Mouse (Mus musculus): ENCODE measurements at regions not wholly inside any gene's neighbourhood (a gene's known extent, or its start where the extent isn't known, plus 50 kb on each side); places are given as distances from the start of the nearest gene placed in this dataset.

- no peak overlapping the region for H3K4me3 ChIP-seq (replicated peaks)
- H3K4me2 ChIP-seq (replicated peaks) = no peak overlapping the region
- no peak overlapping the region for H3K9ac ChIP-seq
- H3K27me3 ChIP-seq (replicated peaks) = no peaks in the 10 kb centered on the region
- ATAC-seq = peak; percentile 67
- H3K27ac ChIP-seq = no peak overlapping the region
- H3K36me3 ChIP-seq = no peaks in the 10 kb centered on the region
- no peaks in the 10 kb centered on the region for H3K9me3 ChIP-seq
- 69% methylated on average over 3 of the region's 3 CpGs for WGBS
- H3K4me1 ChIP-seq (replicated peaks) = no peaks in the 10 kb centered on the region
Observed at GRCm38 (mm10) chr13:16279974-16280373, 268.3 kb downstream of the Inhba start.

DNA sequence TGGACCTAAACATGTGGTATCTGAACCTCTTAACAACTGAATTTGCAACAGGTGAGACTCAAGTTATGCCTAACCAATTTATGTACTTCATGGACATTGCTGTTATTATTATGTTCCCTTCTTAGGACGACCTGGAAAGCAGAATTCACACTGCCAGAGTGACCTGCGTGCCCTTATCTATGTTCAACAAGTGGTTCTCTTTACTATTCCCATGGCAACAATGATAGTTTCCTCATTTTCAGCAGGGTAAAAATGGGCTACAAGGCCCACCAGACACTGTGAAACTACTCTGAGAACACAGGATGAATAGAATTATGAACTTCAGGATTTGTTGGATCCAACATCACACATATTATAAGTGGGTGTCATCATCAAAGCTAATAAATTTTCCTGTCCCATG is 269.1 kb downstream of the Inhba start:
- H3K4me1 ChIP-seq (replicated peaks) = no peaks in the 10 kb centered on the region
- H3K27ac ChIP-seq = no peak overlapping the region
- H3K9me3 ChIP-seq = no peaks in the 10 kb centered on the region
- no peak overlapping the region for H3K4me2 ChIP-seq (replicated peaks)
- H3K36me3 ChIP-seq = no peaks in the 10 kb centered on the region
- no peak overlapping the region for H3K4me3 ChIP-seq (replicated peaks)
- no peaks in the 10 kb centered on the region for H3K27me3 ChIP-seq (replicated peaks)
- no peak for ATAC-seq
- 55% methylated on average over 2 of the region's 2 CpGs for WGBS
- H3K9ac ChIP-seq = no peak overlapping the region

DNA sequence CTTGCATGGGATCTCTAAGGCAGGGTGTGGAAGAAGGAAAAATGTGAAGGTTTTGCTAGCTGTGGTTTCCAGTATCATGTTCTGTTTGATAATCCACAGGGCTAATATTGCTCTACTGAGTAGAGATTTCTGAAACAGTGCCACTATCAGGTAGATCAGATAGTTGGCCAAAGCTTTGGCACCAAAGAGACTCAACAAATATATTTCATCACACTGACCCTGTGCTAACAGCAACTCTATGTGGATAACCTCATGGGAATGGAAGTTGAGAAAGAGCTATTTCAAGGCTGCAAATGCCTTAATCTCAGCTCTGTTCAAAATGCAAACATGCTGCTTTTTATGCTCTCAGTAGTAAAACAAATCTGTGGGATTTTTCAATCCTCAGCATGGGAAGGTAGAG is 270.1 kb downstream of the Inhba start:
- Histone ChIP-seq H3K27me3 (replicated peaks) (no peaks in the 10 kb centered on the region), H3K9me3 (no peaks in the 10 kb centered on the region), H3K9ac (no peak overlapping the region), H3K4me3 (replicated peaks) (no peak overlapping the region), H3K4me2 (replicated peaks) (no peak overlapping the region), H3K36me3 (no peaks in the 10 kb centered on the region), H3K4me1 (replicated peaks) (no peaks in the 10 kb centered on the region), H3K27ac (no peak overlapping the region)
- ATAC-seq = no peak

DNA sequence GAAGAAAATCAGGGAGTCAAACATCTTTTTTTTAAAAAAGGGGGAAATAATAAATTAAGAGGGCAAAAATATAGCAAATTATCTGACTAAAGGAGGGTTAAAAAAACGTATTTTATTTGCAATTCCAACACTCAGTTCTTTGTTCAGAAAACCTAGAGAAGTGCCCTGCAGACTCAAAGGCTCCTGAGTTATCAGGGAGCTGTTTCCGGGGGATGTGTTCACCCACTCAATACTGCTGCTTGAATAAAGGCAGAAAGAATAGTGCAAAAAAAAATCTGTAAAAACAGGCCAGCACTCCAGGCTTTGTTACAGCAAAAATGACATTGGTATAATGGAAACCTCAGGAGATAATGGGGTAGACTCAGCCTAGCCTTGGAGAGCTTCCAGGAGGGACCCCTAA is 270.6 kb downstream of the Inhba start:
- H3K4me2 ChIP-seq (replicated peaks) = no peak overlapping the region
- no peaks in the 10 kb centered on the region for H3K4me1 ChIP-seq (replicated peaks)
- WGBS = 51% methylated on average over 2 of the region's 2 CpGs
- no peak overlapping the region for H3K27ac ChIP-seq
- H3K4me3 ChIP-seq (replicated peaks) = no peak overlapping the region
- ATAC-seq = no peak
- H3K9me3 ChIP-seq = no peaks in the 10 kb centered on the region
- no peaks in the 10 kb centered on the region for H3K27me3 ChIP-seq (replicated peaks)
- no peaks in the 10 kb centered on the region for H3K36me3 ChIP-seq
- no peak overlapping the region for H3K9ac ChIP-seq

GRCm38 (mm10) chr13:16283336-16283735 is 271.7 kb downstream of the Inhba start:
- no peak overlapping the region for H3K27ac ChIP-seq
- H3K27me3 ChIP-seq (replicated peaks) = no peaks in the 10 kb centered on the region
- no peaks in the 10 kb centered on the region for H3K4me1 ChIP-seq (replicated peaks)
- H3K9me3 ChIP-seq = no peaks in the 10 kb centered on the region
- ATAC-seq = no peak
- 56% methylated on average over 4 of the region's 4 CpGs for WGBS
- H3K36me3 ChIP-seq = no peaks in the 10 kb centered on the region
- no peak overlapping the region for H3K9ac ChIP-seq
- H3K4me2 ChIP-seq (replicated peaks) = no peak overlapping the region
- no peak overlapping the region for H3K4me3 ChIP-seq (replicated peaks)

GRCm38 (mm10) chr13:16289633-16290032 is 278.0 kb downstream of the Inhba start:
- ATAC-seq = no peak
- WGBS = 72% methylated on average over 2 of the region's 2 CpGs

DNA sequence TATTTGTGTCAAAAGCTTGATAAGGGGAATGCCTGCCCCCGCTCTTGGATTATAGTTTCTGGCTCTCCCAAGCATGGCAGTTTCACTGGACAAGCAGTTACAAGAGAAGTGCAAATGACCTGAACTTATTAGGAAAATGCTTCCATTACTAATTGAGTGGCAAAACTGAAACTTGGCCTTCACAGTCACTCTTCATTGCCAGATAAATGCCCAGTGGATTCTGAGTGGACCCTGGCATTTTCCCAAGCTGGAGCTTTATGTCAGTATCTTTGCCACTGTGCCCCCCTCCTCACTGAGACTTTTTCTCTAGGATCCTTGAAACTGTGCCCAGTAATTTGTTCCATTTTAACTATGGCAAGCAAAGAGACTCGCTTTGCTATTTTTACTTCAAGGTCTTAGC is 279.1 kb downstream of the Inhba start:
- WGBS = 81% methylated on average over 2 of the region's 2 CpGs
- no peaks in the 10 kb centered on the region for H3K27me3 ChIP-seq (replicated peaks)
- H3K36me3 ChIP-seq = no peaks in the 10 kb centered on the region
- no peak overlapping the region for H3K27ac ChIP-seq
- no peak overlapping the region for H3K4me3 ChIP-seq (replicated peaks)
- ATAC-seq = no peak
- no peaks in the 10 kb centered on the region for H3K9me3 ChIP-seq
- H3K4me2 ChIP-seq (replicated peaks) = no peak overlapping the region
- no peaks in the 10 kb centered on the region for H3K4me1 ChIP-seq (replicated peaks)
- H3K9ac ChIP-seq = no peak overlapping the region

More at GRCm38 (mm10) chr13:16289633-16290032, 278.0 kb downstream of the Inhba start:
- Histone ChIP-seq H3K4me3 (replicated peaks) (no peak overlapping the region), H3K27ac (no peak overlapping the region), H3K9me3 (no peaks in the 10 kb centered on the region), H3K4me1 (replicated peaks) (no peaks in the 10 kb centered on the region), H3K4me2 (replicated peaks) (no peak overlapping the region), H3K9ac (no peak overlapping the region), H3K27me3 (replicated peaks) (no peaks in the 10 kb centered on the region), H3K36me3 (no peaks in the 10 kb centered on the region)

- Histone ChIP-seq H3K36me3 (no peaks in the 10 kb centered on the region), H3K4me1 (replicated peaks) (no peaks in the 10 kb centered on the region), H3K4me2 (replicated peaks) (no peak overlapping the region), H3K27me3 (replicated peaks) (no peaks in the 10 kb centered on the region), H3K27ac (no peak overlapping the region), H3K9me3 (no peaks in the 10 kb centered on the region), H3K9ac (no peak overlapping the region), H3K4me3 (replicated peaks) (no peak overlapping the region)
- ATAC-seq = peak; percentile 86
- WGBS = 69% methylated on average over 6 of the region's 6 CpGs
Observed at GRCm38 (mm10) chr13:16291661-16292291, 280.1 kb downstream of the Inhba start.

DNA sequence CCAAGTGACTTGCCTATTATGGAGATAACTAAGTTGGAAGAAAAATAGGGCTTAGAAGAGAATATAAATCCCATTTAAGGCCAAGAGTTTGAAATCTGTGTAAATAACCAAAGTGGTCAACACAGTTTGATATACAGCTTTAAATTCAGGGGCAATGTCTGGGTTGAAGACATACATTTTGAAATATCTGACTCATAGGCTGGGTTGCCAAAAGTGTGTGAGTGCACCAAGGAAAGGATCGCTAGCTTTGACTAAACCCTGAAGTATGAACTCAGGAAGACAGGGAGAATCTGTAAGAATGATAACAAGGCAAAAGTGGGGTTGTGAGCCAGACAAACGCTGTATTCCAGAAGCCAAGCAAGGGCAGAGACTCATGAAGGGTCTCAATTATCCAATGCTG is 288.1 kb downstream of the Inhba start:
- H3K9ac ChIP-seq = no peak overlapping the region
- H3K4me1 ChIP-seq (replicated peaks) = no peaks in the 10 kb centered on the region
- 69% methylated on average over 2 of the region's 2 CpGs for WGBS
- no peaks in the 10 kb centered on the region for H3K36me3 ChIP-seq
- ATAC-seq = no peak
- H3K27ac ChIP-seq = no peak overlapping the region
- no peaks in the 10 kb centered on the region for H3K9me3 ChIP-seq
- no peak overlapping the region for H3K4me2 ChIP-seq (replicated peaks)
- no peaks in the 10 kb centered on the region for H3K27me3 ChIP-seq (replicated peaks)
- no peak overlapping the region for H3K4me3 ChIP-seq (replicated peaks)

DNA sequence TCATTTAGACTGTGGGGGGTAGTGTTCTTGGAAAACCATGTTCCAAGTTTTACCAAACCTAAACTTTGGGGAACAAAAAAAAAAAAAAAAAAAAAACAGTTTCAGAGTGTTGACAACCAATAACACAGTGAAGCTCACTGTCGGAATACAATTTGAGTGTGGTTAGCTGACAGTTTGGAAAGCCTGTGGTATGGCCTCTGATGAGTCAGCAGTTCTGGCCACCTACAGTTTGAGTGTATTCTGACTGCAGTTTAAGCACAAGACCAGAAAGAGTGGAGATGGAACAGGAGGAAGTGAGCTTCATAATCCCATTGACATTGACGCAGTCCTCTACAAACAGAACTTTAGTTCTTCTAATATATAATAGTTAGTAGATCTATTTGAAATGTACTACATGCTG is 303.0 kb downstream of the Inhba start:
- Histone ChIP-seq H3K27ac (no peak overlapping the region), H3K9me3 (no peaks in the 10 kb centered on the region), H3K4me3 (replicated peaks) (no peak overlapping the region), H3K36me3 (no peaks in the 10 kb centered on the region), H3K27me3 (replicated peaks) (no peaks in the 10 kb centered on the region), H3K9ac (no peak overlapping the region), H3K4me1 (replicated peaks) (no peaks in the 10 kb centered on the region), H3K4me2 (replicated peaks) (no peak overlapping the region)
- no peak for ATAC-seq
- 89% methylated on average over 2 of the region's 2 CpGs for WGBS

DNA sequence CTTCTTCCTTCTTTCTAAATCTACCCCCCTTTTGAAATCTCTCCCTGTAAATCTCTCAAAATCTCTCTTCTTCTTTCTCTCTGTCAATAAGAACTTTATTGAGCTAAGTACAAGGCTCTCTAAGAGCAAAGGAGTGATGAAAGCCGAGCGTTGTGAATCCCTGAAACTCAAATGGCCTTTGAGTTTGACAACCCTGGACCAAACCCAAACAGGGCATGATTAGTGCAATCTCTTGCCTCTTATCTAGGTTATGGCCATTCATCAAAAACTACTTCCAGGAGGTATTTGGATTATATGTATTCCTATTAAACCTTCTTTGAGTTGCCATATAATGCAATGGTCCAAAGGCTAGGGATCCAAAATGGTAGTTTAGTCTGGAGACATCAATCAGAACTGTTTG is 304.0 kb downstream of the Inhba start:
- H3K4me2 ChIP-seq (replicated peaks) = no peak overlapping the region
- no peaks in the 10 kb centered on the region for H3K9me3 ChIP-seq
- H3K9ac ChIP-seq = no peak overlapping the region
- WGBS = 75% methylated on average over 2 of the region's 2 CpGs
- ATAC-seq = no peak
- H3K36me3 ChIP-seq = no peaks in the 10 kb centered on the region
- H3K27ac ChIP-seq = no peak overlapping the region
- no peak overlapping the region for H3K4me3 ChIP-seq (replicated peaks)
- H3K27me3 ChIP-seq (replicated peaks) = no peaks in the 10 kb centered on the region
- no peaks in the 10 kb centered on the region for H3K4me1 ChIP-seq (replicated peaks)

GRCm38 (mm10) chr13:16316581-16316980 is 304.9 kb downstream of the Inhba start:
- Histone ChIP-seq H3K27ac (no peak overlapping the region), H3K9ac (no peak overlapping the region), H3K36me3 (no peaks in the 10 kb centered on the region), H3K9me3 (no peaks in the 10 kb centered on the region), H3K27me3 (replicated peaks) (no peaks in the 10 kb centered on the region), H3K4me1 (replicated peaks) (no peaks in the 10 kb centered on the region), H3K4me3 (replicated peaks) (no peak overlapping the region), H3K4me2 (replicated peaks) (no peak overlapping the region)
- 88% methylated on average over 2 of the region's 2 CpGs for WGBS
- ATAC-seq = no peak

- WGBS = 31% methylated on average over 3 of the region's 3 CpGs
- ATAC-seq = no peak
Observed at GRCm38 (mm10) chr13:16317412-16317811, 305.8 kb downstream of the Inhba start.

More at GRCm38 (mm10) chr13:16317412-16317811, 305.8 kb downstream of the Inhba start:
- Histone ChIP-seq H3K4me3 (replicated peaks) (no peak overlapping the region), H3K4me2 (replicated peaks) (no peak overlapping the region), H3K9me3 (no peaks in the 10 kb centered on the region), H3K36me3 (no peaks in the 10 kb centered on the region), H3K4me1 (replicated peaks) (no peaks in the 10 kb centered on the region), H3K27ac (no peak overlapping the region), H3K9ac (no peak overlapping the region), H3K27me3 (replicated peaks) (no peaks in the 10 kb centered on the region)
